ENCODE assay signal across 9 mouse cellular contexts in the genomic region with DNA sequence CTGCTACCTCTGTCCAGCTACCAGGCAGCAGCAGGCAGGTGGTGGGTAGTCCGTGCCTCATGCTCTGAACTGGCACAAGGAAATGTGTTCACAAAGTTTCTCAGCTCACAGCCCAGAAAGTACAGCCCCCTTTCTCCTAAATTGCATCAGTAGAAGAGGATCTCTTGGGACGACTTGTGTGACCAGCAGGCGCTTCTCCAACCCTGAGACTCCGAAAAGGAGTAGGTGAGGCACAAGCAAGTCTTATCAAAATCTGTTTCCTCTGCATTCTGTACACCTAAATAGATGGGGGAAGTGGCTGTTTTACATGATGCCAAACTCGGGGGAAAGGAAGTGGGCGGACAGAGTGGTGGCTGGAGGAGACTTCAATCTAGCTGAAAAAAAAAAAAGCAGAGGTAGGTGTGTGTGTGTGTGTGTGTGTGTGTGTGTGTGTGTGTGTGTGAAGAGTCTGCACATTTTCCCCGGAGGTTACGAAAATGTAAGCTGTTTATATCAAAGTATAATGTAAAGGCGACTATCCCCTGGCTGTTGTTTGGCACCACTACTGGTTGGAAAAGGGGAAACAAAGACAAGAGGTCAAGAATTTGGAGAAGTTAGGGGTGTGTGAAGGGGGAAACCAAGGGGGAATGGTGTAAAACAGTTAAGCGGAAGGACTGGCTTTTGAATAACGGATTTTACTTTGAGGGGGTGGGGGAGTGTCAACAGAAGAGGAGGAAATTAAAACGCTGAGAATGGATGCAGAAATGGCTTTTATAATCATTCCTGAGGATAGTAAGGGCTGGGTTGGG. TPM values are rescaled to one million over a fixed set of nuclear protein-coding genes. Genes with fewer than 3 reads are reported as not detected.
DNase-seq lines count a peak whose midpoint lies in the region; ATAC-seq lines count a peak whose summit lies in the region.
"Had no signal": no experiment of that assay in that cellular context is flagged by ENCODE, and none has a peak within 500 bp of the region (broad histone marks: within the 10 kb centered on the region; RNA-seq: fewer than 3 reads in every experiment).

No protein-coding gene starts in this region.

- H3K9ac ChIP-seq in neural tube, embryonic 11.5 days (ENCODE audit: low read length), result no peak overlapping the region
- H3K9ac ChIP-seq in liver, embryonic 15.5 days, result no peak overlapping the region
- no peak overlapping the region for H3K9ac ChIP-seq in stomach, embryonic 15.5 days

- peaks cover 55% of the 10 kb centered on the region for H3K27me3 ChIP-seq in neural tube, embryonic 11.5 days (ENCODE audit: control insufficient read depth, insufficient read depth, low read length)
- peaks cover 60% of the 10 kb centered on the region for H3K27me3 ChIP-seq in liver, embryonic 15.5 days
- H3K27me3 ChIP-seq in stomach, embryonic 15.5 days (replicated peaks), result peaks cover 62% of the 10 kb centered on the region

- no peak overlapping the region for H3K4me3 ChIP-seq in neural tube, embryonic 11.5 days (ENCODE audit: low read depth, low read length)
- peak overlapping the region; percentile 45 for H3K4me3 ChIP-seq in liver, embryonic 15.5 days (replicated peaks)
- H3K4me3 ChIP-seq in stomach, embryonic 15.5 days (replicated peaks), result peak overlapping the region; percentile 44; the same call in 1 of the 2 replicates

- H3K36me3 ChIP-seq in neural tube, embryonic 11.5 days (ENCODE audit: control insufficient read depth, insufficient read depth, low read length), result no peaks in the 10 kb centered on the region
- no peaks in the 10 kb centered on the region for H3K36me3 ChIP-seq in liver, embryonic 15.5 days (replicated peaks)
- H3K36me3 ChIP-seq in stomach, embryonic 15.5 days, result no peaks in the 10 kb centered on the region

- intact Hi-C loops in left cerebral cortex, postnatal 36 days (cut with DNase I), result loop anchor here (2.0 to 5.0 kb wide), 2 partner anchors 51 to 69 kb away; no protein-coding TSS in a partner anchor

- 31% methylated on average over 12 of the region's 12 CpGs for WGBS in neural tube, embryonic 11.5 days
- WGBS in liver, embryonic 15.5 days (ENCODE audit: insufficient replicate concordance), result 9% methylated on average over 12 of the region's 12 CpGs
- WGBS in stomach, embryonic 15.5 days, result 24% methylated on average over 12 of the region's 12 CpGs

- ATAC-seq in neural tube, embryonic 11.5 days (ENCODE audit: insufficient read depth, low FRiP score, low TSS enrichment), result no peak
- no peak for ATAC-seq in liver, embryonic 15.5 days (ENCODE audit: insufficient read depth)
- no peak for ATAC-seq in stomach, embryonic 15.5 days (ENCODE audit: insufficient read depth, low FRiP score, low read depth)

- no peak overlapping the region for H3K27ac ChIP-seq in neural tube, embryonic 11.5 days (ENCODE audit: low read depth, low read length)
- H3K27ac ChIP-seq in liver, embryonic 15.5 days (replicated peaks), result no peak overlapping the region
- no peak overlapping the region for H3K27ac ChIP-seq in stomach, embryonic 15.5 days

- no peaks in the 10 kb centered on the region for H3K9me3 ChIP-seq in neural tube, embryonic 11.5 days (ENCODE audit: control insufficient read depth, low read length)
- H3K9me3 ChIP-seq in liver, embryonic 15.5 days (replicated peaks), result no peaks in the 10 kb centered on the region
- H3K9me3 ChIP-seq in stomach, embryonic 15.5 days, result no peaks in the 10 kb centered on the region

- peak overlapping the region; percentile 97; the same call in 1 of the 2 replicates for H3K4me2 ChIP-seq in neural tube, embryonic 11.5 days (ENCODE audit: low read depth)
- peak overlapping the region; percentile 62 for H3K4me2 ChIP-seq in liver, embryonic 15.5 days
- peak overlapping the region; percentile 73; the same call in 1 of the 2 replicates for H3K4me2 ChIP-seq in stomach, embryonic 15.5 days

- peaks cover 20% of the 10 kb centered on the region for H3K4me1 ChIP-seq in neural tube, embryonic 11.5 days (ENCODE audit: control insufficient read depth, insufficient read depth, low read length)
- peaks cover 15% of the 10 kb centered on the region for H3K4me1 ChIP-seq in liver, embryonic 15.5 days (replicated peaks)
- H3K4me1 ChIP-seq in stomach, embryonic 15.5 days, result peaks cover 25% of the 10 kb centered on the region

- DNase-seq in cerebellum, adult 18-20 months, result peak; percentile 12 to 36
- DNase-seq in cerebellum, postnatal 4 days (ENCODE audit: low spot score in 2 of 2), result no peak
- no peak for DNase-seq in neural tube, embryonic 11.5 days (ENCODE audit: low spot score)
- no peak for DNase-seq in neural tube, embryonic 10.5 days (ENCODE audit: extremely low spot score, low spot score)
- DNase-seq in kidney, postnatal 36 days, result no peak
- no peak for DNase-seq in left cerebral cortex, postnatal 36 days (ENCODE audit: low spot score in 2 of 2)
- DNase-seq: adrenal gland, postnatal 36 days had no signal

RNA-seq across cellular contexts. Expression of gene Kcnk12, which starts 1.7 kb away (rescaled TPM):
- 0.31 and 0.39 TPM in 2 replicates for polyA plus RNA-seq in neural tube, embryonic 11.5 days (2014; fragmentation: Nextera tagmentation; extraction: Ambion mirVana)
- 0.70 and 0.76 TPM in 2 replicates for polyA plus RNA-seq in liver, embryonic 15.5 days (2015; fragmentation: Nextera tagmentation; extraction: Ambion mirVana)
- polyA plus RNA-seq in stomach, embryonic 15.5 days (2015; fragmentation: Nextera tagmentation; extraction: Ambion mirVana), result 0.09 and 0.17 TPM in 2 replicates
- total RNA-seq in left cerebral cortex, postnatal 36 days (2021), result 10 to 100 TPM; 28.7 to 33.0 TPM

Comparison
In these comparisons a context has a peak if more than half of its experiments do, and no peak if none do; other contexts are left out.
1. DNase-seq: peak in cerebellum, adult 18-20 months (2 of 2); none in cerebellum, postnatal 4 days (0 of 2), neural tube, embryonic 11.5 days (single experiment), neural tube, embryonic 10.5 days (single experiment), kidney, postnatal 36 days (0 of 2) and left cerebral cortex, postnatal 36 days (0 of 2).
2. Peak in every context shown above with its lines, with median percentiles within 50 percentile points of each other: H3K4me2 ChIP-seq.